Mouse (Mus musculus): ENCODE measurements at regions not wholly inside any gene's neighbourhood (a gene's known extent, or its start where the extent isn't known, plus 50 kb on each side); places are given as distances from the start of the nearest gene placed in this dataset.
"Not testable (repeated sequence)": the region's sequence is repeated elsewhere in the genome, so short reads cannot be mapped to it uniquely, and the experiment has no call there.

- 77% methylated on average over 9 of the region's 14 CpGs for WGBS
- not testable (repeated sequence) for H3K36me3 ChIP-seq; H3K9ac ChIP-seq; H3K4me3 ChIP-seq; H3K4me1 ChIP-seq; ATAC-seq (ENCODE audit: extremely low read depth, insufficient number of reproducible peaks, low FRiP score, low TSS enrichment); H3K27me3 ChIP-seq (replicated peaks); H3K9me3 ChIP-seq; H3K27ac ChIP-seq (replicated peaks); H3K4me2 ChIP-seq
Measured at GRCm38 (mm10) chr6:47745856-47746255, 67.4 kb downstream of the Pdia4 start.

GRCm38 (mm10) chr6:47743856-47744255 lies 69.4 kb downstream of the Pdia4 start:
- peak overlapping the region; percentile 51 for H3K4me2 ChIP-seq
- WGBS, result no CpG with 5 or more reads among the region's 20 CpGs
- peak overlapping the region; percentile 24; the same call in 1 of the 2 replicates for H3K4me3 ChIP-seq
- ATAC-seq (ENCODE audit: extremely low read depth, insufficient number of reproducible peaks, low FRiP score, low TSS enrichment); H3K27ac ChIP-seq (replicated peaks); H3K4me1 ChIP-seq; H3K9ac ChIP-seq; H3K36me3 ChIP-seq; H3K9me3 ChIP-seq; H3K27me3 ChIP-seq (replicated peaks): not testable (repeated sequence)

GRCm38 (mm10) chr6:47740216-47740615 lies 73.0 kb downstream of the Pdia4 start:
- H3K9me3 ChIP-seq; H3K4me1 ChIP-seq; H3K36me3 ChIP-seq; ATAC-seq (ENCODE audit: extremely low read depth, insufficient number of reproducible peaks, low FRiP score, low TSS enrichment); H3K27me3 ChIP-seq (replicated peaks); H3K27ac ChIP-seq (replicated peaks): not testable (repeated sequence)
- H3K4me3 ChIP-seq, result peak overlapping the region; percentile 51
- H3K4me2 ChIP-seq, result peak overlapping the region; percentile 66
- WGBS, result 12% methylated on average over 15 of the region's 47 CpGs
- peak overlapping the region; percentile 70; the same call in 1 of the 2 replicates for H3K9ac ChIP-seq

- WGBS, result 6% methylated on average over 14 of the region's 26 CpGs
- H3K9me3 ChIP-seq; ATAC-seq (ENCODE audit: extremely low read depth, insufficient number of reproducible peaks, low FRiP score, low TSS enrichment); H3K4me1 ChIP-seq; H3K27me3 ChIP-seq (replicated peaks); H3K27ac ChIP-seq (replicated peaks); H3K36me3 ChIP-seq; H3K9ac ChIP-seq: not testable (repeated sequence)
- H3K4me3 ChIP-seq, result peak overlapping the region; percentile 29; the same call in 1 of the 2 replicates
- H3K4me2 ChIP-seq, result peak overlapping the region; percentile 42; the same call in 1 of the 2 replicates
Measured at GRCm38 (mm10) chr6:47739696-47740095, 73.5 kb downstream of the Pdia4 start.

- H3K4me1 ChIP-seq; H3K4me2 ChIP-seq; H3K27me3 ChIP-seq (replicated peaks); H3K36me3 ChIP-seq; H3K4me3 ChIP-seq; H3K27ac ChIP-seq (replicated peaks); H3K9ac ChIP-seq; H3K9me3 ChIP-seq; ATAC-seq (ENCODE audit: extremely low read depth, insufficient number of reproducible peaks, low FRiP score, low TSS enrichment): not testable (repeated sequence)
- WGBS, result no CpG with 5 or more reads among the region's 3 CpGs
Measured at GRCm38 (mm10) chr6:47737972-47738371, 75.3 kb downstream of the Pdia4 start.
